Mouse (Mus musculus): ENCODE results near the gene Fbf1. TPM values are rescaled to one million over a fixed set of nuclear protein-coding genes. Genes with fewer than 3 reads are reported as not detected.

Fbf1 gene
- polyA plus RNA-seq, 1 experiment from 2014 or later, result 36.8 TPM

DNA sequence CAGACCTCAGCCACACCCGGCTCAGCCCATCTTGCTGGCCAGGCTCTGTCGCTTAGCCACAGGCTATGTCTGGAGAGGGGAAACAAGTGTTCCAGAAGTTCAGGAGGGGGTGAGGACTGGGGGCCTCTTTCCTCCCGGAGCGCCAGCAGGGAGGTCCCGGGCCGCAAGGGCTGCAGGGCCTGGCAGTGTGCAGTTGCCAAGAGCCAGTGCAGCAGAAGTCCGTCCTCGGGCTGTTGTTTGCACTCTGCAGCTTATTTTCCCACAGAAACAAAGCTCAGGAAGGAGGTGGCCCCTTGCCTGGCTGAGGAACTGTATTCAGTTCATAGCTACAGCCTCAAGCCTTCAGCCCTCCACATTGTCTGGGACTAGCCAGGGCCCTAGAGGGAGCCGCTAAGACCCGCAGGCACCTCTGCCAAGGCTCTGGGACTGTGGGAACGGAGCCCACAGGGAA lies 66.0 kb downstream of the Fbf1 start:
- Histone ChIP-seq H3K4me2 (replicated peaks; ENCODE audit: low read depth, low read length) (peak overlapping the region; percentile 17; the same call in 1 of the 2 replicates), H3K27ac (ENCODE audit: low read depth, low read length) (peak overlapping the region; percentile 83; the same call in 1 of the 2 replicates), H3K4me3 (ENCODE audit: low read length) (no peak overlapping the region), H3K4me1 (ENCODE audit: control insufficient read depth, insufficient read depth, low read length) (peaks cover 44% of the 10 kb centered on the region), H3K9me3 (ENCODE audit: control insufficient read depth, low read length) (no peaks in the 10 kb centered on the region), H3K9ac (ENCODE audit: low read depth, low read length) (no peak overlapping the region; the same call in 1 of the 2 replicates), H3K36me3 (ENCODE audit: control insufficient read depth, insufficient read depth, low read length) (no peaks in the 10 kb centered on the region), H3K27me3 (ENCODE audit: control insufficient read depth, insufficient read depth, low read length) (0 out of 2 replicates have a peak, but pooled peaks cover 6% of the 10 kb centered on the region)
- ATAC-seq (ENCODE audit: low FRiP score, low TSS enrichment), result no peak
- WGBS, result 41% methylated on average over 11 of the region's 11 CpGs

DNA sequence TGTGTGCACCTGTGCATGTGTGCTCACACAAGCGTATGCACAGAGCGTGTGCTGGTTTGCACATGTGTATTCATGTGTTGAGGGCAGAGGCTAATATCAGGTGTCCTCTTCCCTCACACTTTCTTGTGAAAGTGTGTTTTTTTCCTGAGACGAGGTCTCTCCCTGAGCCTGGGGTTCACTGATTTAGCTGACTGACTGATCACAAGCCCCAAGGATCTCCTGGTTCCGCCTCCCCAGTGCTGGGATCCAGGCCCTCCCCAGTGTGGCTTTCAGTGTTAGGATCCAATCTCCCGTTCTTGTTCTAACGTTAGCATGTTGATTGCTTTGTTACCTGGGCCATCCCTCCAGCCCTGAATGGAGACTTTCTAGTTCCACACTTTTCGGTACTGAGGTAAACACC lies 67.1 kb downstream of the Fbf1 start:
- H3K4me3 ChIP-seq (ENCODE audit: low read length), result no peak overlapping the region
- H3K4me1 ChIP-seq (ENCODE audit: control insufficient read depth, insufficient read depth, low read length), result peaks cover 33% of the 10 kb centered on the region
- H3K36me3 ChIP-seq (ENCODE audit: control insufficient read depth, insufficient read depth, low read length), result no peaks in the 10 kb centered on the region
- no peak overlapping the region for H3K4me2 ChIP-seq (replicated peaks; ENCODE audit: low read depth, low read length)
- no peak for ATAC-seq (ENCODE audit: low FRiP score, low TSS enrichment)
- H3K27me3 ChIP-seq (ENCODE audit: control insufficient read depth, insufficient read depth, low read length), result no peaks in the 10 kb centered on the region
- WGBS, result 71% methylated on average over 7 of the region's 7 CpGs
- H3K9ac ChIP-seq (ENCODE audit: low read depth, low read length), result no peak overlapping the region
- 0 out of 2 replicates have a peak, but pooled peaks cover 2% of the 10 kb centered on the region for H3K9me3 ChIP-seq (ENCODE audit: control insufficient read depth, low read length)
- H3K27ac ChIP-seq (ENCODE audit: low read depth, low read length), result peak overlapping the region; percentile 83; the same call in 1 of the 2 replicates

- WGBS, result 77% methylated on average over 6 of the region's 6 CpGs
- Histone ChIP-seq H3K4me2 (replicated peaks; ENCODE audit: low read depth, low read length) (no peak overlapping the region), H3K4me1 (ENCODE audit: control insufficient read depth, insufficient read depth, low read length) (peaks cover 28% of the 10 kb centered on the region)
Measured at GRCm38 (mm10) chr11:116100385-116100784, 67.6 kb downstream of the Fbf1 start.

GRCm38 (mm10) chr11:116099462-116099861 lies 68.5 kb downstream of the Fbf1 start:
- no peak for ATAC-seq (ENCODE audit: low FRiP score, low TSS enrichment)
- no peak overlapping the region; the same call in 1 of the 2 replicates for H3K9ac ChIP-seq (ENCODE audit: low read depth, low read length)
- no peak overlapping the region; the same call in 1 of the 2 replicates for H3K4me3 ChIP-seq (ENCODE audit: low read length)
- peak overlapping the region; percentile 13; the same call in 1 of the 2 replicates for H3K4me2 ChIP-seq (replicated peaks; ENCODE audit: low read depth, low read length)
- H3K4me1 ChIP-seq (ENCODE audit: control insufficient read depth, insufficient read depth, low read length), result peaks cover 25% of the 10 kb centered on the region
- WGBS, result 82% methylated on average over 6 of the region's 6 CpGs
- 0 out of 2 replicates have a peak, but pooled peaks cover 2% of the 10 kb centered on the region for H3K9me3 ChIP-seq (ENCODE audit: control insufficient read depth, low read length)
- H3K27me3 ChIP-seq (ENCODE audit: control insufficient read depth, insufficient read depth, low read length), result no peaks in the 10 kb centered on the region
- H3K36me3 ChIP-seq (ENCODE audit: control insufficient read depth, insufficient read depth, low read length), result no peaks in the 10 kb centered on the region
- peak overlapping the region; percentile 88 for H3K27ac ChIP-seq (ENCODE audit: low read depth, low read length)

More at GRCm38 (mm10) chr11:116100385-116100784, 67.6 kb downstream of the Fbf1 start:
- H3K27me3 ChIP-seq (ENCODE audit: control insufficient read depth, insufficient read depth, low read length), result no peaks in the 10 kb centered on the region
- H3K27ac ChIP-seq (ENCODE audit: low read depth, low read length), result no peak overlapping the region; the same call in 1 of the 2 replicates
- H3K9me3 ChIP-seq (ENCODE audit: control insufficient read depth, low read length), result 0 out of 2 replicates have a peak, but pooled peaks cover 2% of the 10 kb centered on the region
- H3K9ac ChIP-seq (ENCODE audit: low read depth, low read length), result no peak overlapping the region
- no peak overlapping the region for H3K4me3 ChIP-seq (ENCODE audit: low read length)
- H3K36me3 ChIP-seq (ENCODE audit: control insufficient read depth, insufficient read depth, low read length), result no peaks in the 10 kb centered on the region
- ATAC-seq (ENCODE audit: low FRiP score, low TSS enrichment), result no peak

DNA sequence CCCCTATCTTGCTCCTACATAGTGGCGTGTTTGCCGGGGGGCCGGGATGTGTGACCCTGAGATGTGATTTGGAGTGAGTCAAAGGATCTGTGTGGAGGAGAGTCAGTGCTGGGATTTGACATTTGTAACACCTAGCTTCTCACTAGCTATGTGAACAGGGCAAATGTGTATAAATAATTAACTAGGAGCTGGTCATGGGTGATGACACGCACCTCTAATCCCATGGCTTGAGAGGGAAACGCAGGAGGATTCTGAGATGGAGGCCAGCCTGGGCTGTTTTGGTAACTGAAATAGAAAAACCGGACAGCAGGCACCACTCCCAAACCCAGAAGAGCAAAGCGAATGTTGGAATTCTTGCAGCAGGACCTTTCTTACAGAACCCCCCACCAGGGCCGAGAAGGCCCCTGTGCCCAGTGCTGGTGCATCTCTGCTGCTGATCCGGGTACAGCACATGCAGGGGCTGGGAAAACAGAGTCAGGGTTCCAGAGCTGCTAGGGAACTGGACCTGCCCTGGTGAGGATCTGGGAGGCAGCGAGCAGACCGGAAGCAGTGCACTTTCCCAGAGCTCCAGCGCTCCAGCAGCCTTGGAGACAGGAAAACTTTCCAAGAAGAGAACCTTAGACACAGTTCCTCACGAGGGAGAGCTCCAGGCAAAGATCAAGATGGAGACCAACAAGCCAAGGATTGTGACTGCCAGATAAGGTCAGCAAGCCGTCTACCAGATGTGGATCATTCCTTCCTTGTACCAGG lies 69.1 kb downstream of the Fbf1 start:
- Histone ChIP-seq H3K9me3 (ENCODE audit: control insufficient read depth, low read length) (0 out of 2 replicates have a peak, but pooled peaks cover 2% of the 10 kb centered on the region), H3K9ac (ENCODE audit: low read depth, low read length) (no peak overlapping the region; the same call in 1 of the 2 replicates), H3K4me1 (ENCODE audit: control insufficient read depth, insufficient read depth, low read length) (peaks cover 21% of the 10 kb centered on the region), H3K36me3 (ENCODE audit: control insufficient read depth, insufficient read depth, low read length) (no peaks in the 10 kb centered on the region), H3K27me3 (ENCODE audit: control insufficient read depth, insufficient read depth, low read length) (no peaks in the 10 kb centered on the region), H3K4me3 (ENCODE audit: low read length) (no peak overlapping the region; the same call in 1 of the 2 replicates), H3K4me2 (replicated peaks; ENCODE audit: low read depth, low read length) (peak overlapping the region; percentile 13; the same call in 1 of the 2 replicates), H3K27ac (ENCODE audit: low read depth, low read length) (peak overlapping the region; percentile 88)
- peak; percentile 58; the same call in 1 of the 2 replicates for ATAC-seq (ENCODE audit: low FRiP score, low TSS enrichment)
- 58% methylated on average over 14 of the region's 14 CpGs for WGBS

DNA sequence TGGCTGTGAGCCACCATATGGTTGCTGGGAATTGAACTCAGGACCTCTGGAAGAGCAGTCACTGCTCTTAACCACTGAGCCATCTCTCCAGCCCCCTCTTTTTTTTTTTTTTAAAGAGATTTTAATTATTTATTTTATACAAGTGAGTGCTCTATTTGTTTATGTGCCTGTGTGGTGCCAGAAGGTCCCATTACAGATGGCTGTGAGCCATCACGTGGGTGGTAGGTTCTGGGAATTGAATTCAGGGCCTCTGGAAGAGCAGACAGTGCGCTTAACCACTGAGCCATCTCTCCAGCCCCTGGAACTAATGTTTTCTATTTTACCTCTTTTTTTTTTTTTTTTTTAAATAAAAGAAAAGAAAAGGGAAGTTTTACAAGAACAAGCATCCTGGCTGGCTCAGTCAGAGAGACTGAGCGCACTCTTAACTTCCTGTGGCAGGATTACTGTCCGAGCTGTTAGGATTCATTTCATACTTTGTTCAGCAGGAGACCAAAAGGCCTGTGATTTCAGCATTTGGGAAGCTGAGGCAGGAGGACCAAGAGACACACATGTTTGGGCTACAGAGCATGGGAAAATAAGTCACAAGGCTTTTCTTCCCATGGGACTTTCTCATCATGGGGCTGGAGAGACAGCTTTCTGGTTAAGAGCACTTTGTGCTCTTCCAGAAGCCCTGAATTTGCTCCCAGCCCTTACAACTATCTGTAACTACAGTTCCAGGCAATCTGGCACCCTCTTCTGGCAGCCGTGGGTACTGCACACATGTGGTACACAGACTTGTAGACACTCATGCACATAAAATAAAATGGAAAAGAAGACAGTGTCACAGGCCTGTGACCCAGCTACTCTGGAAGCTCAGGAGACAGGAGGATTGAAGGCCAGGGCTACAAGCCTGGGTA lies 71.5 kb downstream of the Fbf1 start:
- Histone ChIP-seq H3K27me3 (ENCODE audit: control insufficient read depth, insufficient read depth, low read length) (no peaks in the 10 kb centered on the region), H3K9me3 (ENCODE audit: control insufficient read depth, low read length) (0 out of 2 replicates have a peak, but pooled peaks cover 2% of the 10 kb centered on the region), H3K36me3 (ENCODE audit: control insufficient read depth, insufficient read depth, low read length) (no peaks in the 10 kb centered on the region), H3K4me3 (ENCODE audit: low read length) (no peak overlapping the region), H3K4me1 (ENCODE audit: control insufficient read depth, insufficient read depth, low read length) (0 out of 2 replicates have a peak, but pooled peaks cover 6% of the 10 kb centered on the region), H3K4me2 (replicated peaks; ENCODE audit: low read depth, low read length) (no peak overlapping the region), H3K27ac (ENCODE audit: low read depth, low read length) (no peak overlapping the region), H3K9ac (ENCODE audit: low read depth, low read length) (no peak overlapping the region)
- ATAC-seq (ENCODE audit: low FRiP score, low TSS enrichment), result no peak
- 92% methylated on average over 5 of the region's 5 CpGs for WGBS

DNA sequence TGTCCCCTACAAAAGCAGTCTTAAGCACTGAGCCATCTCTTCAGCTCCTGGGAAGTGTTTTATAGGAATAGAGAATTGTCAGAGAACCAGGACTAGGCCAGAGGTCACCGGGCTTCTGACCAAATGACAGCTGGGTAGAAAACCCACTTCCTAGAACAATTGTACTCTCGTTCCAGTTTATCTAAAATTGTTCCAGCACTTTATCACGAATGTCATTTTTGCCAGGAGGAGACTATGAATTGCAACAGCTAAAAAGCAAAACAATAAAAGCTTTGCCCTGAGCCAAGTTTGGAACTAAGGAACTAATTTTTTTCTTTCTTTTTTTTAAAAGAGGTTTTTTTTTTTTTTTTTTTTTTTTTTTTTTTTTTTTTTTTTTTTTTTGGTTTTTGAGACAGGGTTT lies 72.4 kb downstream of the Fbf1 start:
- H3K27ac ChIP-seq (ENCODE audit: low read depth, low read length), result no peak overlapping the region; the same call in 1 of the 2 replicates
- WGBS, result 68% methylated on average over 3 of the region's 3 CpGs

DNA sequence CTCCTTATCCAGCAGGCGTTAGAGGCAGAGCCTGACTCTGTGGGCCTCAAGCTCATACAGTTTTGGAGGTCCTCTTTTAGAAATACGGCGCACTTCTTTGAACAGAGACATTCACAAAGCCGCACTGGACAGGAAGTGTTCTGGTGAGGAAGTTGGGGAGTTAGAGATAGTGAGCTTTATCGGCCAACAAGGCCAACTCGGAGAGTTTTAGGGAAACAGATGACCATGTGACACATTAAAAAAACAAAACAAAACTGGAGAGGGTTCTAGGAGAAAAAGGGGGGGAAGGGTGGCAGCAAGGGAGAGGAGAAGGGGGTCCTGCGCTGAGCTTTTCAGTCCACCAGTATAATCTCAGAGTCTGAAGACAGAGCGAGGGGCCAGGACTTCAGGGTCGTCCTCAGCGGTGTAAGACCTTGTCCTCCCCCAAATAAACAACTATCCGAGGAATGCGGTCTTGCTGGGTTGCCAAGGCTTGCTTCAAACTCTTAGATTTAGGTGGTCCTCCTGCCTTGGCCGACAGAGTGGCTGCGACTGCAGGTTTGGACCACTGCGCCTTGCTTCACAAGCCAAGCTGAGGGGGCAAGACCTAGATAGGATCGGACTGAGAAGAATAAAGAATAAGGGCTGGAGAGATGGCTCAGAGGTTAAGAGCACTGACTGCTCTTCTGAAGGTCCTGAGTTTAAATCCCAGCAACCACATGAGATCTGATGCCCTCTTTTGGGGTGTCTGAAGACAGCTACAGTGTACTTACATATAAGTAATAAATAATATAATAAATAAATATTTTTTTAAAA lies 74.0 kb downstream of the Fbf1 start:
- ATAC-seq (ENCODE audit: low FRiP score, low TSS enrichment), result no peak
- H3K4me3 ChIP-seq (ENCODE audit: low read length), result no peak overlapping the region
- no peaks in the 10 kb centered on the region for H3K36me3 ChIP-seq (ENCODE audit: control insufficient read depth, insufficient read depth, low read length)
- 54% methylated on average over 16 of the region's 16 CpGs for WGBS
- H3K4me1 ChIP-seq (ENCODE audit: control insufficient read depth, insufficient read depth, low read length), result 0 out of 2 replicates have a peak, but pooled peaks cover 6% of the 10 kb centered on the region
- 0 out of 2 replicates have a peak, but pooled peaks cover 2% of the 10 kb centered on the region for H3K9me3 ChIP-seq (ENCODE audit: control insufficient read depth, low read length)
- peak overlapping the region; percentile 1; the same call in 1 of the 2 replicates for H3K27ac ChIP-seq (ENCODE audit: low read depth, low read length)
- no peaks in the 10 kb centered on the region for H3K27me3 ChIP-seq (ENCODE audit: control insufficient read depth, insufficient read depth, low read length)
- H3K4me2 ChIP-seq (replicated peaks; ENCODE audit: low read depth, low read length), result no peak overlapping the region; the same call in 1 of the 2 replicates
- no peak overlapping the region for H3K9ac ChIP-seq (ENCODE audit: low read depth, low read length)

More for the DNA sequence above, 72.4 kb downstream of the Fbf1 start:
- 0 out of 2 replicates have a peak, but pooled peaks cover 2% of the 10 kb centered on the region for H3K9me3 ChIP-seq (ENCODE audit: control insufficient read depth, low read length)
- no peak overlapping the region for H3K4me2 ChIP-seq (replicated peaks; ENCODE audit: low read depth, low read length)
- no peaks in the 10 kb centered on the region for H3K36me3 ChIP-seq (ENCODE audit: control insufficient read depth, insufficient read depth, low read length)
- 0 out of 2 replicates have a peak, but pooled peaks cover 6% of the 10 kb centered on the region for H3K4me1 ChIP-seq (ENCODE audit: control insufficient read depth, insufficient read depth, low read length)
- no peak overlapping the region for H3K4me3 ChIP-seq (ENCODE audit: low read length)
- no peak overlapping the region for H3K9ac ChIP-seq (ENCODE audit: low read depth, low read length)
- ATAC-seq (ENCODE audit: low FRiP score, low TSS enrichment), result no peak
- H3K27me3 ChIP-seq (ENCODE audit: control insufficient read depth, insufficient read depth, low read length), result no peaks in the 10 kb centered on the region

Data from kidney, embryonic 14.5 days (tissue).